Mouse (Mus musculus) forebrain, embryonic 13.5 days (tissue): ENCODE results near the gene Plekha7. TPM values are rescaled to one million over a fixed set of nuclear protein-coding genes. Genes with fewer than 3 reads are reported as not detected.

ENCODE experiments used
- ATAC-seq: fragments of 200-750 bp; cut with Nextera tagmentation; 2 replicates; pipeline ENCODE4 v1.8.0; 2017
- H3K27ac ChIP-seq: fragments of 300-500 bp; sonication (generic); 2 replicates; pipeline ENCODE4 v1.5.1; 2015; ENCODE audit warnings: inconsistent platforms, mild to moderate bottlenecking, moderate library complexity
- H3K27me3 ChIP-seq: fragments of 300-500 bp; sonication (generic); 2 replicates; pipeline ENCODE4 v1.6.1; 2015; ENCODE audit warnings: mild to moderate bottlenecking, inconsistent platforms
- H3K36me3 ChIP-seq: fragments of 300-500 bp; sonication (generic); 2 replicates; pipeline ENCODE4 v1.6.1; 2015; ENCODE audit warnings: mild to moderate bottlenecking, inconsistent platforms; ENCODE audit not compliant: poor library complexity, severe bottlenecking
- H3K4me1 ChIP-seq: fragments of 300-500 bp; sonication (generic); 2 replicates; pipeline ENCODE4 v1.6.1; 2015; ENCODE audit warnings: inconsistent platforms
- H3K4me2 ChIP-seq: fragments of 300-500 bp; sonication (generic); 2 replicates; pipeline ENCODE4 v1.6.1; 2015; ENCODE audit warnings: inconsistent platforms, mild to moderate bottlenecking, moderate library complexity
- H3K4me3 ChIP-seq: fragments of 300-500 bp; sonication (generic); 2 replicates; pipeline ENCODE4 v1.5.1; 2015; ENCODE audit warnings: mild to moderate bottlenecking, inconsistent platforms
- H3K9ac ChIP-seq: fragments of 300-500 bp; sonication (generic); 2 replicates; pipeline ENCODE4 v1.6.1; 2015; ENCODE audit warnings: mild to moderate bottlenecking, inconsistent platforms
- H3K9me3 ChIP-seq: fragments of 300-500 bp; sonication (generic); replicated peaks from 2 replicates; pipeline ENCODE4 v1.6.1; 2016; ENCODE audit warnings: inconsistent platforms
- WGBS: fragments of 180-500 bp; shearing (Covaris S2); methylation state at CpG from one replicate; pipeline ENCODE4 v1.1.7; 2015; 5-methylcytosine and 5-hydroxymethylcytosine counted together
- polyA plus RNA-seq: library from polyadenylated mRNA; unstranded; fragments of >200 nt; fragmentation: Nextera tagmentation; extraction: Ambion mirVana; gene quantifications from 2 replicates; pipeline ENCODE4 v1.2.1, GENCODE M21; 2015

Plekha7 gene
- polyA plus RNA-seq, 1 experiment from 2014 or later: 13.1 TPM

GRCm38 (mm10) chr7:116191138-116191537, 117.0 kb downstream of the Plekha7 start:
- Histone ChIP-seq H3K4me1 (peaks cover 40% of the 10 kb centered on the region), H3K27ac (peak overlapping the region; percentile 8; the same call in 1 of the 2 replicates), H3K36me3 (peaks cover 4% of the 10 kb centered on the region; the same call in 1 of the 2 replicates), H3K9ac (no peak overlapping the region), H3K27me3 (no peaks in the 10 kb centered on the region), H3K9me3 (no peaks in the 10 kb centered on the region), H3K4me3 (no peak overlapping the region), H3K4me2 (no peak overlapping the region)
- 9% methylated on average over 3 of the region's 3 CpGs for WGBS
- ATAC-seq: peak; percentile 85

DNA sequence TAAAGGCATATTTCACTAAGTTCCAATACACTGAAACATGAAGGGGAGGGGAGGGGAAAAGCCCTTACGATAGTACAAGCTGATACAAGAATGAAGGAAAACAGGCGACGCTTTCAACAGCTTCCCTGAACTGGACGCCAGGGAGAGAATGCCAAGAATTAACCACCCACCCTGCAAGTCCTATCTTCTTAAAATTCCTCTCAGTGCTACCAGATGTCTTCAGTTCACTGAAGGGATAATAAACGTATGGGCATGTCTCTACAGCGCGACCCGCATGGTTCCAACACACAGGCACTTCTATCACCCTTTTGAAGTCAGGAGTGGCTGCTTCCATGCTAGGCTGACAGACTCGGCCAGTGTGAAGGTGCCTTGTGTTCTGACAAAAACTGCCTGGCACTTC, 118.5 kb downstream of the Plekha7 start:
- H3K36me3 ChIP-seq: peaks cover 4% of the 10 kb centered on the region; the same call in 1 of the 2 replicates
- H3K27me3 ChIP-seq: no peaks in the 10 kb centered on the region
- H3K9ac ChIP-seq: no peak overlapping the region
- H3K4me3 ChIP-seq: no peak overlapping the region
- ATAC-seq: no peak
- peaks cover 53% of the 10 kb centered on the region for H3K4me1 ChIP-seq
- 48% methylated on average over 9 of the region's 9 CpGs for WGBS
- H3K27ac ChIP-seq: no peak overlapping the region
- H3K9me3 ChIP-seq: no peaks in the 10 kb centered on the region
- H3K4me2 ChIP-seq: no peak overlapping the region

DNA sequence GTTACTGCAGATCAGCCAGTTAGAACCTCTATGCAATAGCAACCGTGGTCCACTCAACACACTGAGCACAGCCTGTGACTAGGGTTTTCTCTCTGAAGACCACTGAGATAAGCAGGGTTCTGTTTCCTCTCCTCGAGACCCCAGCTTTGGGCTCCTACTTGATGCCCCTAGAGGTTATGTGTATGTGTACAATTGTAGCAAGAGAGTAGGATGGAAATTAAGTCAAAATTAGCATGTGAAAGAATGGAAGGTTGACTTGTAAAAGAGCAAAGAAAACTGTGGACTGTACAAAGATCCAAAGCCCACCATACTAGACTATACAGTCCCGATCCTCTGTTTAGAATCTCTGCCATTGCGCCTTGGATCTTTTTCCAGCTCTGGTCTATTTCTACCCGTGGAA, 119.8 kb downstream of the Plekha7 start:
- Histone ChIP-seq H3K9ac (no peak overlapping the region), H3K27ac (no peak overlapping the region), H3K36me3 (peaks cover 4% of the 10 kb centered on the region; the same call in 1 of the 2 replicates), H3K4me3 (no peak overlapping the region), H3K9me3 (no peaks in the 10 kb centered on the region), H3K4me2 (no peak overlapping the region), H3K4me1 (peaks cover 62% of the 10 kb centered on the region), H3K27me3 (no peaks in the 10 kb centered on the region)
- 87% methylated on average over 5 of the region's 5 CpGs for WGBS
- ATAC-seq: no peak

DNA sequence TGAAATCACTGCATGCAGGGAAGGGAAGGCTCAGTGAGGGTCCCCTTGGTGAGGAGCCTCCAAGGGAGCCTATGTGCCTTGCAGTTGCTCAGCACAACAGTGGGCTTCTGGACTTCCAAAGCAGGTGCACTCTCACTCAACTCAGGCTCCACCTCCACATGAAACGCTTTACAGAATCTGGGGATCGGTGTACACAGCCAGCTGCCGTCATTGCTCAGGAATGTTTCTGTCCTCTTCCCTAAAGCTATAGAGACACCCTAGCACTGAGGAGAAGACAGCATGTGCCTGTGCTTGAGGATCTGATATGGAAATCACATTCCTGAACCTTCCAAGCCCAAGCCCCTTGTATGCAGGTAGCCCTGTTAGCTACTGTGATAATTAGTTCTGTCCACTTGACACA, 120.7 kb downstream of the Plekha7 start:
- WGBS: 92% methylated on average over 3 of the region's 3 CpGs
- Histone ChIP-seq H3K4me3 (no peak overlapping the region), H3K9ac (no peak overlapping the region), H3K9me3 (no peaks in the 10 kb centered on the region), H3K36me3 (peaks cover 4% of the 10 kb centered on the region; the same call in 1 of the 2 replicates), H3K4me1 (peaks cover 62% of the 10 kb centered on the region), H3K4me2 (no peak overlapping the region), H3K27ac (no peak overlapping the region), H3K27me3 (no peaks in the 10 kb centered on the region)
- no peak for ATAC-seq

DNA sequence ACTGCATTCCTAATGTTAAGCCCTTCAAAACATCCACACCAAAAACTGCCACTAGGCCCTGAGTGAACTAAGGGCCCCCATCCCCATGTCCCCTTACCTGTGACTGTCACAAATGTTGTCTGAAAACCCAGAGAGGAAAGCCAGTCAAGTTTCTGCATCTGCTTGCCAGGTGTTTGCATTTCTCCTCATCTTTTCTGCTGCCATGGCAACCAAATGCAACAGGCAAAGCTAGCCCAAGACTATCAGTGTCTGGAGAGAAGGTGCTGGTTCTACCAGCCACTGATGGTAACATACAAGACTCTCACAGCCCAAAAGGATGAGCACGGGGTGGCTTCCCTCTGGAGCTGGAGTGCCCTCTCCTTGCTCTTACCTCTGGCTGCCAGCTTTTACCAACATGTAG, 121.3 kb downstream of the Plekha7 start:
- Histone ChIP-seq H3K4me1 (peaks cover 61% of the 10 kb centered on the region), H3K27me3 (no peaks in the 10 kb centered on the region)

GRCm38 (mm10) chr7:116186156-116186555, 122.0 kb downstream of the Plekha7 start:
- WGBS: 18% methylated on average over 5 of the region's 5 CpGs
- Histone ChIP-seq H3K9me3 (no peaks in the 10 kb centered on the region), H3K27ac (peak overlapping the region; percentile 26; the same call in 1 of the 2 replicates), H3K9ac (no peak overlapping the region), H3K4me3 (no peak overlapping the region), H3K4me2 (no peak overlapping the region), H3K36me3 (peaks cover 4% of the 10 kb centered on the region; the same call in 1 of the 2 replicates), H3K4me1 (peaks cover 54% of the 10 kb centered on the region), H3K27me3 (no peaks in the 10 kb centered on the region)
- no peak for ATAC-seq

More for the DNA sequence above, 121.3 kb downstream of the Plekha7 start:
- Histone ChIP-seq H3K9me3 (no peaks in the 10 kb centered on the region), H3K27ac (0 out of 2 replicates have a peak overlapping the region, but pooled peaks have one; percentile 26), H3K4me3 (no peak overlapping the region), H3K4me2 (no peak overlapping the region), H3K9ac (no peak overlapping the region), H3K36me3 (peaks cover 4% of the 10 kb centered on the region; the same call in 1 of the 2 replicates)
- WGBS: 79% methylated on average over 1 of the region's 1 CpGs
- no peak for ATAC-seq

GRCm38 (mm10) chr7:116184358-116185057, 123.7 kb downstream of the Plekha7 start:
- WGBS: 7% methylated on average over 11 of the region's 11 CpGs
- peak; percentile 44; the same call in 1 of the 2 replicates for ATAC-seq
- Histone ChIP-seq H3K9me3 (no peaks in the 10 kb centered on the region), H3K9ac (peak overlapping the region; percentile 3; the same call in 1 of the 2 replicates), H3K4me2 (peak overlapping the region; percentile 19; the same call in 1 of the 2 replicates), H3K27ac (peak overlapping the region; percentile 68), H3K27me3 (no peaks in the 10 kb centered on the region), H3K36me3 (peaks cover 4% of the 10 kb centered on the region; the same call in 1 of the 2 replicates), H3K4me1 (peaks cover 37% of the 10 kb centered on the region), H3K4me3 (no peak overlapping the region)

DNA sequence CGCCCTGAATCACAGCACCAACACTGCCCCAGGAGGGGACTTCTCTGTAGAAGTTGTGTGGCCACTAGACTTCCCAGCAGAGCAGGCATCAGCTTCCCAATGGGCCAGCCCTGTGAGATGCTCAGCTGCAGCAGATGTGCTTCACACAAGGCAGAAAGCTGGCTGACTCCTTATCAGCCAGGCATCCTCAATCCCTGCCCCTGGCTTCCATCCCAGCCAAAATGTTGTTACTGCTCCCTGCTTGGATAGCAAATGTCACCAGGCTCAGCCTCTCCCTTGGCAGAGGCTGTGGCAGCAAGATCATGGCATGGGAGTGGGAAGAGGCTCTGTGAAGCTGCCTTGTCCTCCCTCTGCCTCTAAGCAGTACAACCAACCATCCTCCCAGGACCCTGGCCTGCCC, 125.7 kb downstream of the Plekha7 start:
- no peaks in the 10 kb centered on the region for H3K36me3 ChIP-seq
- 85% methylated on average over 1 of the region's 1 CpGs for WGBS
- no peak overlapping the region for H3K9ac ChIP-seq
- no peak overlapping the region for H3K4me2 ChIP-seq
- H3K4me1 ChIP-seq: peaks cover 33% of the 10 kb centered on the region
- no peak overlapping the region for H3K4me3 ChIP-seq
- no peaks in the 10 kb centered on the region for H3K9me3 ChIP-seq
- no peaks in the 10 kb centered on the region for H3K27me3 ChIP-seq
- H3K27ac ChIP-seq: no peak overlapping the region
- no peak for ATAC-seq

DNA sequence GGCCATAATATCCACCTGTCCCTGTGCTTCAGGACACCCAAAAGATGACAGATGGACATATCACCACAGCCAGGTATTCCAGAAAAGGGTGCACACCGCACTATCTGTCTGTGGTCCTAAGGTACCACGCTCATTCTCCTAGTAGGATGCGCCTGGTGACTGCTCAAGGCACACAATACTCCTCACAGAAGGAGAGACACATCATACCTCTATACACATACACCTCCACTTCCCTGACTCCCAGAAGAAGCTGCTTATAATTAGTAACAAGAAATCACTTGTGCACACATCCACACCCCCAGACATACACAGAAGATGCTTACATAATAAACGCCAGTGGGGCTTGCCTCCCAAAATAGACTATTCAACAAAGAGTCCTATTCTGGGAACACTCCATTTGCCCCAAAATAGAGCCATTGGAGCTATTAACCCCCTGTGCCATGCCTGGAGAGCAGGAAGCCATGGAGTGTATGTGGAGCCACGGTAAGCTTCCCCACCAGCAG, 126.7 kb downstream of the Plekha7 start:
- ATAC-seq: no peak
- Histone ChIP-seq H3K9me3 (no peaks in the 10 kb centered on the region), H3K4me1 (peaks cover 27% of the 10 kb centered on the region), H3K27ac (no peak overlapping the region), H3K9ac (no peak overlapping the region), H3K4me3 (no peak overlapping the region), H3K27me3 (no peaks in the 10 kb centered on the region), H3K36me3 (no peaks in the 10 kb centered on the region), H3K4me2 (no peak overlapping the region)
- 92% methylated on average over 5 of the region's 5 CpGs for WGBS

DNA sequence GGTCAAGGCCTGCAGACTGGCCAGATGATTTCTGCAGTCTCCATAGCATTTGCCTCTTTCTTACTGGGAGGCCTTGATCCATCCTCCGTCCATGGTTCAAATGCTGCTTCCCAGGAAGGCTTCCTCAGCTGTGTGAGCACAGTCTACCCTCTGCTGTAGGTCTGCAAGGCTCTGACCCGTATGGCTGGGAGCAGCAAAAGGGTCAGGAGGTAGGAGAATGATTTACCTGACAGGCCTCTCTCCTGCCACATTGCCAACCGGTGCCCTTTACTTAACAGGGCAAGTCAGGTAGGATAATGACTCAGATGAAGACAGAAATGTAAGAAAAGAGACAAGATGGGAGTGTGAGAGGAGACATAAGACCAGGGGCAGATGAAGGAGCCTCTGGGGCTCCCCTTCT, 129.3 kb downstream of the Plekha7 start:
- no peak for ATAC-seq
- H3K4me2 ChIP-seq: no peak overlapping the region
- H3K36me3 ChIP-seq: no peaks in the 10 kb centered on the region
- H3K4me3 ChIP-seq: no peak overlapping the region
- no peak overlapping the region for H3K9ac ChIP-seq
- H3K9me3 ChIP-seq: no peaks in the 10 kb centered on the region
- 97% methylated on average over 3 of the region's 3 CpGs for WGBS
- H3K27me3 ChIP-seq: no peaks in the 10 kb centered on the region
- peaks cover 2% of the 10 kb centered on the region; the same call in 1 of the 2 replicates for H3K4me1 ChIP-seq
- H3K27ac ChIP-seq: no peak overlapping the region

DNA sequence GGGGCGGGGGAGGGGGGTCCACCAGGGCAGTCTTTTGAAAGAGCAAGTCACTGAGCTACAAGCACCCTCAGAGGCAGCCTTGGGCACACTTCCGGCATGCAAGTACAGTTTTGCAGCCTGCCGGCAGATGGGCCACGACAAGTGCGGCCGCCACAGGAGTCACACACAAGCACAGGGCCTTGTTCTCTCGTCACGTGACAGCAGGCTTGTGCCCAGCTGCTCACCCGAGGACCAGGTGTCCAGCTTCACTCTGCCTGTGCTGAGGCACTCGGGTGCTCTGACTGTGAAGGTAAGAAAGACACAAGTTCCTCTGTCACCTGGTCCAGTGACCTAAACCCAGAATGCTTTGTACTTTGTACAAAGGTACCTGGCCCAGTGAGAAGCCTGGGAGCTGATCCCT, 135.4 kb downstream of the Plekha7 start:
- H3K4me1 ChIP-seq: peaks cover 9% of the 10 kb centered on the region; the same call in 1 of the 2 replicates
- no peaks in the 10 kb centered on the region for H3K27me3 ChIP-seq
- H3K27ac ChIP-seq: no peak overlapping the region; the same call in 1 of the 2 replicates
- WGBS: 61% methylated on average over 10 of the region's 10 CpGs
- no peaks in the 10 kb centered on the region for H3K9me3 ChIP-seq
- H3K4me3 ChIP-seq: no peak overlapping the region
- H3K36me3 ChIP-seq: 0 out of 2 replicates have a peak, but pooled peaks cover 7% of the 10 kb centered on the region
- ATAC-seq: 0 out of 2 replicates have a peak, but pooled peaks have one; percentile 33
- no peak overlapping the region for H3K4me2 ChIP-seq
- H3K9ac ChIP-seq: no peak overlapping the region

DNA sequence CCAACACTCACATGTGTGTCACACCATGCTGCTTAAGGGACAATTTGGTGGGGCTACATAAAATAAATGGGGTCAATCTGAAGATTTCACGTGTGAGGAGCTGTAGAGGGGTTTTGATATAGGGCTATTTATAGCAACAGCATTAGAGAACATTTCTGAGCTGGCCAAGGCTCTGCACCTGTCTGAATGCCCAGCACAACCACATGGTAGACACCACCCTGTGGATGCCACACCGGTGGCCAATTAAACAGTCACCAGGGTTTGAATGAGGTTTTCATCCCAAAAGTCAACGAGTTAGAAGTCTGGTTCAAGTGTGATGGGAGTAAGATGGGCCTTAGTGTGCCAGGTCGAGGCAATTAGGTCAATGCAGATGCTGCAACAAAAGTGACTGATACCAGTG, 138.8 kb downstream of the Plekha7 start:
- Histone ChIP-seq H3K9ac (no peak overlapping the region), H3K36me3 (0 out of 2 replicates have a peak, but pooled peaks cover 7% of the 10 kb centered on the region), H3K4me2 (no peak overlapping the region), H3K27me3 (no peaks in the 10 kb centered on the region), H3K9me3 (no peaks in the 10 kb centered on the region), H3K4me1 (peaks cover 9% of the 10 kb centered on the region; the same call in 1 of the 2 replicates), H3K27ac (no peak overlapping the region), H3K4me3 (no peak overlapping the region)
- ATAC-seq: no peak
- 91% methylated on average over 4 of the region's 4 CpGs for whole genome bisulfite sequencing
